Mouse (Mus musculus) intestine, embryonic 14.5 days (tissue): ENCODE data around the gene Olfr56. TPM values are rescaled to one million over a fixed set of nuclear protein-coding genes. Genes with fewer than 3 reads are reported as not detected.

ENCODE experiments used
- ATAC-seq: fragments of 200-750 bp; cut with Nextera tagmentation; replicated peaks from 2 replicates; pipeline ENCODE4 v1.8.0; 2017; ENCODE audit warnings: low read depth, moderate number of reproducible peaks, moderate TSS enrichment, moderate library complexity; ENCODE audit not compliant: low FRiP score, low TSS enrichment
- DNase-seq: peaks from one replicate; pipeline ENCODE4 v3.0.0-alpha.2; 2018; ENCODE audit warnings: low spot score
- H3K27ac ChIP-seq: fragments of 300-500 bp; sonication (generic); 2 replicates; pipeline ENCODE4 v1.5.1; 2014; ENCODE audit warnings: low read depth, mild to moderate bottlenecking, control low read depth
- H3K27me3 ChIP-seq: fragments of 300-500 bp; sonication (generic); replicated peaks from 2 replicates; pipeline ENCODE4 v1.6.1; 2014; ENCODE audit warnings: low read length, control low read depth; ENCODE audit not compliant: control insufficient read depth, insufficient read depth
- H3K36me3 ChIP-seq: fragments of 300-500 bp; sonication (generic); 2 replicates; pipeline ENCODE4 v1.6.1; 2014; ENCODE audit warnings: low read length, control low read depth; ENCODE audit not compliant: control insufficient read depth, insufficient read depth
- H3K4me1 ChIP-seq: fragments of 300-500 bp; sonication (generic); replicated peaks from 2 replicates; pipeline ENCODE4 v1.6.1; 2014; ENCODE audit warnings: low read length, control low read depth, mixed read lengths; ENCODE audit not compliant: control insufficient read depth, insufficient read depth
- H3K4me2 ChIP-seq: fragments of 300-500 bp; sonication (generic); 2 replicates; pipeline ENCODE4 v1.6.1; 2014; ENCODE audit warnings: low read length
- H3K4me3 ChIP-seq: fragments of 300-500 bp; sonication (generic); 2 replicates; pipeline ENCODE4 v1.5.1; 2014; ENCODE audit warnings: low read depth, low read length, control low read depth, mixed read lengths
- H3K9ac ChIP-seq: fragments of 300-500 bp; sonication (generic); 2 replicates; pipeline ENCODE4 v1.6.1; 2014; ENCODE audit warnings: mild to moderate bottlenecking, low read length
- H3K9me3 ChIP-seq: fragments of 300-500 bp; sonication (generic); 2 replicates; pipeline ENCODE4 v1.6.1; 2016; ENCODE audit warnings: low read length, control low read depth; ENCODE audit not compliant: control insufficient read depth
- WGBS: fragments of 180-500 bp; shearing (Covaris S2); extraction: QIAGEN DNeasy Blood & Tissue Kit; methylation state at CpG from one replicate; pipeline ENCODE4 v1.1.7; 2014; 5-methylcytosine and 5-hydroxymethylcytosine counted together
- polyA plus RNA-seq: library from polyadenylated mRNA; unstranded; fragments of >200 nt; fragmentation: Nextera tagmentation; extraction: Ambion mirVana; gene quantifications from 2 replicates; pipeline ENCODE4 v1.2.1, GENCODE M21; 2014

Gene Olfr56
- polyA plus RNA-seq, 1 experiment from 2014 or later, result not detected

DNA sequence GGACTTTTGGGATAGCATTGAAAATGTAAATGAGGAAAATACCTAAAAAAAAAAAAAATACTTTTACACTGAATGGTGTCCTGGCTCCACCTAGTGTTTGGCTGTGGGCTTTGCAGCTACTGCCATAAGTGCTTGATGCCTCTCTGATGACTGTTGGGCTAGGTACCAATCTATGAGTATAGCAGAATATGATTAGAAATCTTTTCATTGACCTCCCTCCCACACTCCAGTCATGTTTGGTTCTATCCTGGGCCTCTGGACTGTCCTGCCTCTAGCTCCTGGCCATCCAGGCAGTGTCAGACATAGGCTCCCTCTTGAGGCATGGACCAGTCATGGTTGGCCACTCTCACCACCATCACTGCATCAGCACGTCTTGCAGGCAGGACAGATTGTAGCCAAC is 130.1 kb downstream of the Olfr56 start:
- Histone ChIP-seq H3K4me2 (no peak overlapping the region), H3K9ac (no peak overlapping the region), H3K27ac (no peak overlapping the region), H3K4me1 (no peaks in the 10 kb centered on the region), H3K4me3 (no peak overlapping the region), H3K36me3 (no peaks in the 10 kb centered on the region), H3K9me3 (no peaks in the 10 kb centered on the region), H3K27me3 (no peaks in the 10 kb centered on the region)
- DNase-seq (peak; percentile 63), ATAC-seq (no peak)
- WGBS, result 48% methylated on average over 1 of the region's 1 CpGs

DNA sequence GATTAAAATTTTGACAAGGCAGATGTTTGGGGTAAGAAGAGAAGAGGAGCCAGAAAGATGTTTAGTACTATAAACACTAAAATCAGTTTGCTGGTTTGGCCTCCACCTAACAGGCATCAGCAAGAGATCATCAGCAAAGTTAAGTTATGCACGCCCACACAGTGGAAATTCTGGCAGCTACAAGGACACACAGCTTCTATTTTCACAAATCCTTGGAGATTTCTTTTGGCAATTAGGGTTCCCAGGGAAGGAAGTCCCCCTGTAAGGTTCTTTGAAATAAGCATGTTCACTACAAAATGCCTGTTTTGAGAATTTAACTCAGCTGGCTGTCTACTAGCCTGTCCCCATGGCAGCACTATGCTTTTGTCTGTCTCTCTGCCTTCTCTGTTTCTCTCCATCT is 132.3 kb downstream of the Olfr56 start:
- Histone ChIP-seq H3K4me3 (no peak overlapping the region), H3K9ac (no peak overlapping the region), H3K9me3 (no peaks in the 10 kb centered on the region), H3K27ac (no peak overlapping the region), H3K27me3 (no peaks in the 10 kb centered on the region), H3K4me1 (no peaks in the 10 kb centered on the region), H3K4me2 (no peak overlapping the region), H3K36me3 (no peaks in the 10 kb centered on the region)
- no peak for ATAC-seq
- no peak for DNase-seq
- 71% methylated on average over 1 of the region's 1 CpGs for WGBS

DNA sequence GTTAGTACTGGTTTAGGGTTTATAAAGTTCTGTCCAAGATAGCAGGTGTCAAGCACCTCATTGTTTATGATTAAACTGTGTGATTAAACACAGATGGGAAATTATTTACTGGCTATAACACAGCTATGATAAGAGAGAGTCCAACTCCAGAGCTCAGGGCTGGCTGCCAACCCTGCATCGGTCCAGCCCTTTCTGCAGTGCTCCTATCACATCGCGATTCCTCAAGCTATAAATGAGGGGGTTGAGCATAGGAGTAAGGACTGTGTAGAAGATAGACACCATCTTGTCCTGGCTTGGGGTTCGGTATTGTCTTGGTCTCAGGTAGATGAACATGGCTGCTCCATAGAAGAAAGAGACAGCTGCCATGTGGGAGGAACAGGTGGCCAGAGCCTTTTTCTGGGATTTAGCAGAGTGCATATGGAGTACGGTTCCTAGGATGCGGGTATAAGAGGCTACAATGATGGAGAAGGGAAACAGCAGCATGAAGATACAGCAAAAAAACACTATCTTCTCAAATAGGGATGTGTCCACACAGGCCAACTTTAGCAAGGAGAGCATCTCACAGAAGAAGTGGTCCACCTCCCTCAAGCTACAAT is 134.0 kb downstream of the Olfr56 start:
- Histone ChIP-seq H3K27me3 (no peaks in the 10 kb centered on the region), H3K9ac (no peak overlapping the region), H3K27ac (no peak overlapping the region), H3K4me3 (no peak overlapping the region), H3K36me3 (no peaks in the 10 kb centered on the region), H3K9me3 (no peaks in the 10 kb centered on the region), H3K4me1 (no peaks in the 10 kb centered on the region), H3K4me2 (no peak overlapping the region)
- ATAC-seq, result peak; percentile 64; the same call in 1 of the 2 replicates
- DNase-seq, result no peak
- whole genome bisulfite sequencing, result 70% methylated on average over 6 of the region's 6 CpGs

DNA sequence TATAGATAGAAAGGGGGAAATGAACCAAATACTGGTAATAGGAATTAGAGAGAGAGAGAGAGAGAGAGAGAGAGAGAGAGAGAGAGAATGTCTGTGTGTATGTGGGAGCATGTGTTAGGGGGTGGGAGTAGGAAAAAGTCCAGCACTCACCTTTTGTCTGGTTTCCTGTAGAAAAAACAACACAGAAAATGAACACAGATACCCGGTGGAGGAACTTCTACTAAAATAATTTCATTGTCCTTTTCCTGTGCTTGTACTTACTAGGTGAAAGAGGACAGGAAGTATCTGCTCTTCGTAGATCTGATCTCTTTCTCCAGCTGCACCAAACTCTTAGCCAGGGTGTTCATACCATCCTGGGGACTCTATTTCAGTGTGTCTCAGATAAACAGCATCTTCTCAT is 135.5 kb downstream of the Olfr56 start:
- no peak overlapping the region for H3K27ac ChIP-seq
- H3K4me2 ChIP-seq, result no peak overlapping the region
- no peaks in the 10 kb centered on the region for H3K4me1 ChIP-seq
- ATAC-seq (no peak), DNase-seq (no peak)
- no peak overlapping the region for H3K4me3 ChIP-seq
- H3K36me3 ChIP-seq, result no peaks in the 10 kb centered on the region
- H3K9ac ChIP-seq, result no peak overlapping the region
- no peaks in the 10 kb centered on the region for H3K27me3 ChIP-seq
- 47% methylated on average over 2 of the region's 2 CpGs for WGBS
- no peaks in the 10 kb centered on the region for H3K9me3 ChIP-seq

DNA sequence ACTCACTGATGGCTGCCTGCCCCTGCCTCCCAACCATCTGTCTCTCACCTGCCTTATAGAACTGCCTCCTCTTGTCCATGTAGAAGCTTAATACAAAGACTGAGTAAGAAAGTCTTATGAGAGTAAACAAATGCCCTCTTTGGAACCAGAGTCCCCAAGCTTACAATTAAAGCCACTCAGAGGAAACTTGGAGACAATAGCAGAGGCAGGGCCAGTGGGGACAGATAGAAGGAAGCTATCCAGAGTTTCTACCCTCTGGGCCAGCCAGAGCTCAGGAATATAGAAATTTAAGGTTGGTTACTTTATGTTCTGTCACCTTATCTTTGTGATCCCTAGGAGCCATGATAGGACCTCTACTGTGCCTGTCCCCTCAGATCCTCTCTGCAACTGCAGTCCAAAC is 136.1 kb downstream of the Olfr56 start, which contains the start of gene Olfr1396:
Gene Olfr1396 (minus strand): TSS at position 101 of the 400 bp plus-strand sequence.
- Histone ChIP-seq H3K4me1 (no peaks in the 10 kb centered on the region), H3K9ac (no peak within 1 kb of the TSS), H3K36me3 (no peaks in the 10 kb centered on the region), H3K27ac (no peak within 1 kb of the TSS), H3K4me3 (no peak within 1 kb of the TSS), H3K27me3 (no peaks in the 10 kb centered on the region), H3K4me2 (no peak within 1 kb of the TSS), H3K9me3 (no peaks in the 10 kb centered on the region)
- no peak for ATAC-seq
- no peak for DNase-seq

DNA sequence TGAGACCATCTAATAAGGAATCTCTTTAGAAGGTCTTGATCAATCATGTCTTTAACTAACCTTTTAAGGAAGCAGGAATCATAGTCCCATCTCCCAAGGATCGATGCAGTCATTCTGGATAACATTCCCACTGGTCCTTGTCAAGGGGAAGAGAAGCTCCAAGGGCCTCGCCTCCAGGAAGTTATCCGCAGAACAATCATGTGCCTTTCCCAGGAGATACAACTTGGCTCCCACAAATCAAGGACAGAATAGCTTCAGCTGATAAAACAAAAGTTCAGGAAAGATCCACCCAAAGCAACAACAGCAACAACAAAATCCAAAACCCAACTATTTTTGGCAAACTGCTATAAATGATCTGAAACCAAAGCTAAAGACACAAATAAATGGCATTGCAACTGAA is 140.9 kb downstream of the Olfr56 start:
- 86% methylated on average over 3 of the region's 3 CpGs for WGBS
- no peak overlapping the region for H3K4me2 ChIP-seq
- no peaks in the 10 kb centered on the region for H3K4me1 ChIP-seq
- no peak overlapping the region for H3K9ac ChIP-seq
- no peaks in the 10 kb centered on the region for H3K27me3 ChIP-seq
- no peak overlapping the region for H3K27ac ChIP-seq
- DNase-seq (no peak), ATAC-seq (no peak)
- H3K4me3 ChIP-seq, result no peak overlapping the region
- H3K36me3 ChIP-seq, result no peaks in the 10 kb centered on the region
- H3K9me3 ChIP-seq, result no peaks in the 10 kb centered on the region

DNA sequence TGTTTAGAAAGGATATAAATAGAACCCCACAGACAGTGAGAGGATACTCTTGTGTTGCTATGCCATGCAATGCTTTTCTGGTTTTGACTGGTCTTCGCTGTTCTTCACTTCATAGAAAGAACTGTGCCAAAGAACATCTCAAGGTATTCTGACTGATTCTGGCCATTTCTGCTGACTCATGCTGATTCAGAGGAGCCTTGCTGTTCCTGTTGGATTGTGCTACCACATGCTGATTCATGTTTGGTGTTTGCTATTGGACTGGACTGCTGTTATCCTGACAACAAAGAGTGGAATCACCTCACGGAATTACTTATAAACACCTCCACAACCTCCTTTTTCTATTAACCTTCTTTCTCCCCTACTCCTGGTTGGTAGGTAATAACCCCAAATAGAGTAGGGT is 145.5 kb downstream of the Olfr56 start:
- WGBS, result 80% methylated on average over 2 of the region's 2 CpGs
- Histone ChIP-seq H3K27me3 (no peaks in the 10 kb centered on the region), H3K36me3 (no peaks in the 10 kb centered on the region), H3K27ac (no peak overlapping the region), H3K4me1 (no peaks in the 10 kb centered on the region), H3K4me2 (no peak overlapping the region), H3K4me3 (no peak overlapping the region), H3K9ac (no peak overlapping the region), H3K9me3 (no peaks in the 10 kb centered on the region)
- DNase-seq (no peak), ATAC-seq (no peak)

DNA sequence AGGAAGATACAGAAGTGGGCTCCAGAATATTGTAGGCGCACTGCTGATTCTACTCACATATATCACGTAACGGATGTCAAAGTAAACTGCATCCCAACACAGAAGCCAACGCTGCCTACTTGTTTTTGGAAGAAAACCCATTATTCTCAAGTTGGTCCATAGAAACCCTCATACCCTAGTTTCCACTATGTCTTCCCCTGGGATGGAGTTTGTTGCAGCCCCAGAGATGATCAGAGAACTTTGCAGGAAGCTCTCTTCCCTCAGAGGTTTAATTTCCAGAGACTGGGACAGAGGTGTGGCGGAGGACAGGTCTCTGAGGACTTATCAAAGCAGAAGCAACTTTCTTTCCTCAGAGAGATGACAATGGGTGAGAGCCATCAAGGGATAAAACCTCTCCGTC is 163.3 kb downstream of the Olfr56 start, which contains the start of gene Olfr1395:
Gene Olfr1395 (plus strand): TSS at position 301 of the 400 bp plus-strand sequence.
- ATAC-seq (no peak), DNase-seq (no peak)
- Histone ChIP-seq H3K9ac (no peak within 1 kb of the TSS), H3K27ac (no peak within 1 kb of the TSS), H3K27me3 (no peaks in the 10 kb centered on the region), H3K4me3 (no peak within 1 kb of the TSS), H3K4me1 (no peaks in the 10 kb centered on the region), H3K9me3 (no peaks in the 10 kb centered on the region), H3K36me3 (no peaks in the 10 kb centered on the region), H3K4me2 (no peak within 1 kb of the TSS)
- WGBS, result 91% methylated on average over 6 of the region's 6 CpGs

DNA sequence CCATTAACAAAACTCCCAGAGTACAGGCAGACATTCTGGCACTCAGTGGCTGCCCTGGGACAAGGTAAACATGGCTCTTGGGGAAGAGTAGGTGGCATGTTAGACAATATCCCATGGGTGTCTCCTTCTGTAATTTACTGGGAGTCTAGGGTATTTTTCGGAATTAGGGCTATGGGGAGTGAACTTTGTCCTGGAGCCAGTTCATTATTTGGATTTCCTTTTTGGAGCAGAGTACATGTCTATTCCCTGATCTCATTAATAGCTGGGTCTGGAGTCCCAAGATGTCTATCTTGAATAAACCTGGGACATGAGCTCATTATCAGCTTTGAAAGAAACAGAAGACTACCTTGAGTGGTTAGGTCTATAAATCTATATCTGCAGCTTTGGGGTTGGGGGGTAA is 175.4 kb downstream of the Olfr56 start, which contains the start of gene Olfr1394:
Gene Olfr1394 (plus strand): TSS at position 301 of the 400 bp plus-strand sequence.
- no peaks in the 10 kb centered on the region for H3K4me1 ChIP-seq
- no peak within 1 kb of the TSS for H3K4me2 ChIP-seq
- no peaks in the 10 kb centered on the region for H3K27me3 ChIP-seq
- H3K9ac ChIP-seq, result no peak within 1 kb of the TSS
- DNase-seq (no peak), ATAC-seq (no peak)
- no peaks in the 10 kb centered on the region for H3K9me3 ChIP-seq
- H3K36me3 ChIP-seq, result no peaks in the 10 kb centered on the region
- no peak within 1 kb of the TSS for H3K4me3 ChIP-seq
- H3K27ac ChIP-seq, result no peak within 1 kb of the TSS
- WGBS, result 89% methylated on average over 1 of the region's 1 CpGs
